Mouse (Mus musculus): ENCODE measurements around the gene Mettl5.

DNA sequence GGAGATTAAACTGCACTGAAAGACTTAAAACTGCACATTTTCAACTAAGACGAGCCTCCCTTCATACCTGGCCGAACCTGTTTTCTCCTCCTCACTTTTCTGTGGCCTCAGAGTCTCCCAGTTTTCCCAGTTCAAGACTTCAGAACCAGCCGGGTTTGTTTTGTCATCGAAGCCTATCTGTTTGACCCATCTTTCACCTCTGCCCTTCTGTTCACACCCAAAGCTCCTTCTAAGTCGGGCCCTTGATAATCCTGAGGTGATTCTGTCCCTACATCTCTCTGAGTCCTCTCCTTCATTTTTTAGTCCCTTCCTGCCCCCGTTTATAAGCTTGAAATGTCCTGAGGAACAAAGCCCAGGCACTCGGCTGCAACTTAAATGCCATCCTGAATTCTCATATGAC lies 57.4 kb downstream of the Mettl5 start:
- TF ChIP-seq EP300 (IDR thresholded peaks at IDR 0.05; ENCODE audit: low read depth), result no peak
- no peak for TF ChIP-seq CTCF (IDR thresholded peaks at IDR 0.05; ENCODE audit: low read depth)
